Mouse (Mus musculus): Measurements from ENCODE around the gene Marc2.

DNA sequence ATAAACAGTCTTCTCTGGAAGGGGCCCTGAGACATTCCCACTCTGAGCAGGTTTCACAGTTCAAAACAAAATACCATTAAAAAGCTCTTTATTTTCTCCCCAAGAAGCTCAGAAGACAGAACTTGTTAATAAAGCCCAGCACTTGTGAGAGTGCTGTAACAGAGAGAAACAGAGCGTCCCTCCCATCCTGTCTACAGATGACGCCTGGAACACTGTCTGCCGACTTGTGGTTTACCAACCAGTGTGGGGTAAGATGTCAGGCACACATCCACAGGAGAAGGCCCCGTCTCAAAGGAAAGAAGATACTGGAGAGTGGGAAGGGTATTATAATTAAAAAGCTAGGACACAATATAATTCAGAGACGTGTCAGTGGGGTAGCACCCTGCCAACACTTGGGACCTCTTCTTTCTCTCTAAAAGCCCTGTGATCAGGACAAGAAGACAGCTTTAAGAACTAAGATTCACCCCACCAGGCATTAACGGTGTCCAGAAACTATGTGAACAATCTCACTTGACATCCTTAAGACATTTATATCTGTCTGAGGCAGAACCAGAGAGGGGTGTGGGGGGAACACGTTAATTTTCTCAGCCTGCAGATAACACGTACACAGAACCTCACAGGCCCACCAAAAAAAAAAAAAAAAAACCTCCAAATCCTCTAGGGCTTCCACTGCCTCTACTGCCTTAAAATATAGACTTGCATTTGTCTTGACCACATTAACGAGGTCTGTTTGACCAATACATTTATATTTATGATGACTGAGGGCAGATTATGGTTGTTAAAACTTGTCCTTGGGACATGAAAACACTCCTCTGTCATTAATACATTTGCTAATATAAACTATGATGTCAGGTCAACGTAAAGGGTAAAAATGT lies 64.7 kb downstream of the Marc2 start:
- TF ChIP-seq CTCF (IDR thresholded peaks at IDR 0.05; ENCODE audit: extremely low read depth, insufficient read length, insufficient replicate concordance, low read depth, low read length) (no peak), POLR2A (IDR thresholded peaks at IDR 0.05; ENCODE audit: low read depth, low read length) (no peak)
